Mouse (Mus musculus) T-helper 1 cell (primary cell): Measurements from ENCODE around the gene Vwa5b1.

ENCODE experiments used
- in situ Hi-C: fragments of 300-600 bp; cut with MboI, MseI; formaldehyde crosslinking; loops from one replicate; pipeline ENCODE4 v1.15.1; 2025; ENCODE audit warnings: high pct_unique_total_duplicates

Gene Vwa5b1

DNA sequence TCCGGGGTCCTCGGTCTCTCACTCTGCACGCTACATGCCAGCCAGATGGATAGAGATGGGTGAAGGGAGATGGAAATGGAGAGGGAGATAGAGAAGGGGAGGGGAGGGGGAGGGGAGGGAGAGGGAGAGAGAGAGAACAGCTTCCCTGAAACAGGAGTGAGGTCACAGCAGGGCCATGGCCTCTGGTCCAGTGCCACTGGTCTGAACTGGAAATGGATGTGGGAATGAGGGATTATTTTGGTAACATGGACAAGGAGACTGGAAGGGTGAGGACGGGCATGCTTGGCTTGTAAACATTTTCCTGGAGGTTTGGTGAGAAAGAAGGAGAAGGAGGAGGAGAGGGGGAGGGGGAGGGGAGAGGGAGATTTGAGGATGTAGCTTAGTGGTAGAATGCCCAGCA is 59.0 kb downstream of the Vwa5b1 start:
- in situ Hi-C loops: no loop called here

DNA sequence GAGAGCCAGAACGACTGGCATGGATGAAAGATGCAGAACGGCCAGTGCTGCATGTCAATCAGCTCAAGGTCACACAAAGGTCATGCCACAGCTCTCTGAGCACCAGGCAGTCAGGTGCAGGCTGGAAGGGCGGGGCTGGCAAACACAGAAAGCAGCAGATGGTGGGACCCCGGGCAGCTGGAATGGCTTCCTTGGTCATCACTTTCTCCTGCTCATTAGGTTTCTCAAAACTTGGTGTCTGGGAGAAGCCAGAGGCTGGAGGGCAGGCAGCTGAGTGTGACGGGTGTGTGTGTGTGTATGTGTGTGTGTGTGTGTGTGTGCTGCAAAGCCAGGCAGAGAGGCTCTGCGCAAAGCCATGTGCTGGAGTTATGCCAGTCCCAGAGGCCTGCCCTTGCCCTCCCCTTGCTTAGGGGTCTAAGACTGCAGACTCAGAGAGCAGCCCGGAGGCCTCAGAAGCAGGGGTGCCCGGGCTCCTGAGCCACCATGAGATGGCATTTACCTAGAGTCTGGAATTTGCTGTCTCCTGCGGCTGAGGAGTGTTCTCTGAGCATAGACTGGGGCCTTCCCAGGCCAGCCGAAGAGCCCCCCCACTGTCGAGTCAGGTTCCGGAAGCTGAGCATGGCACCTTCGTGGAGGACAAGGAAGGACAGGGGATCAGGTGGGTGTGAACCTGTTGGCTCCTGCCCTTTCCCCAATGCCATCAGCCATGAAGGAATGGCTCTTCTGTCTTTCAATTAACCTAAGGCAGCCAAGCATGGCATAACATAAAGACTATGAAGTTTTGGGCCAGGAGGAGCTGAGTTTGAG is 60.7 kb downstream of the Vwa5b1 start:
- in situ Hi-C loops: no loop called here

DNA sequence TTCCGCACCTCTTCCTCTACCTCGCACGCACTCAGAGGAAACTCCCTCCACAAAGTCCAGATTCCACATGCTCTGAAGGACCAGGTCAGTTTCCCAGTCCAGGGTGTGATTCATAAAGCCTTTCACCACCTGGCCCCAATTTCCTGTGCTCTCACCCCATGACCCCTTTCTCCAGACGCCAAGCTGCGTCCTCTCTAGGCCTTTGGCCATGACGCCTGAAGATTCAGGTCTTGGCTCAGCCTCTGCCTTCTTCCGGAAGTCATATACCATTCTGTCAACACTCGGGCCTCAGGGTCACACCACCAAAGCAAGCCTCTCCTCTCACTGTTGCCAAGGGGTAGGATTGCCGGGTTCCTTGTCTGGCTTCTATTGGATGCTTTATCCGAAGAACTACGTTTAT is 65.8 kb downstream of the Vwa5b1 start:
- in situ Hi-C loops: no loop called here

DNA sequence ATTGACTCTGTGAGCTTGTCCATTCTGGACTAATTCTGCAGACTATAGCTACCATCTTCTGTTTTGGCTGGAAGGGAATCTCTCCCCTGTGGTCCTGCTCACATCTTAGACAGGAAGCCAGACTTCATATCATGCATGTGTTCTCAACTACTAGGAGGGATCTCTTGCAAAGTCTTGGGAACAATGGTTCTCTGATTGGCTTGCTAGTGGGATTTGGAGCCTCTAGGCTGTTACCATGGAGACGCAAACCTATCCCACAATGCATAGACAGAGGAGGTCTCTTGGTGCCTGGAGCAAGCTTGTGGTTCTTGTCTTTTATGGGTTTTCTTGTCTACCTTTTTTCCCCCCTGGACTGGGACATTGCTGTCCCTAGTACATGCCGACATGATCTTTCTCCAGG is 67.4 kb downstream of the Vwa5b1 start:
- in situ Hi-C loops: no loop called here

DNA sequence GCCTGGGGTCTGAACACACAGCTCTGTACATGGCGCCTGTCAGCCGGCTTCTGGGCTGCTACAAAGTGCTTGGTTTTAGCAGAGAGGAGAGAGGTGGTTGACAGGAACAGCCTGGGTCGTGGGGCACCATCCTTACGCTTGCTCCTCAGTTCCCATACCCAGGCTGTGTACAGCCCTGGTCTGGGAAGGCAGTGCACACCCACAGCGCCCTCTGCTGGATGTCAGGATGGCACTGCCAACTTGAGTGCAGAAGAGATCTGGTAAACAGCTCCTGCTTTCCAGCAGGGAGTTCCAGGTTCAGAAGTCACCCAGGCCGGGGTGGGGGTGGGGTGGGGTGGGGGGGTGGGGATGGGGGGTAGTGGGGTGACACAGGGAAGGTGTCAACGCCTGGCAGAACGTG is 73.7 kb downstream of the Vwa5b1 start:
- in situ Hi-C loops: loop anchor here (5.0 kb wide), 1 partner anchor 120 kb away; no protein-coding TSS in a partner anchor

DNA sequence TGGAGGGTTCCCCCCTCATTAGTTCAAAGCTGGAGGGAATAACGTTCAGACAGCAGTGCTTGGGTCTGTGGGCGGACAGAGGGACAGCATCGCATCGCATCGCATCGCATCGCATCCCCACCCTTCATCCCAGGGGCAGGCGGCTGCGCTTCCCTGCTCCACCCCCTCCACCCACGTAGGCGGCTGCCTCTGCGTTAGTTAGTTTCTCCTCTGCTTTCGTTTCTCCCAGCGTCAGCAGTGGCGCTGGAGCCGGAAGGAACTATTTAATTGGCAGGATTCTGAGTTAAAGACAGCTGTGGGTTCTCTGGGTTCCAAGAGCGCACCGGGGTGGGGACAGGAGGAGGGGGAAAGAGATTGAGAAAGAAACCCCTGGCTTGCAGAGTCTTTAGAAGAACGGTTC is 80.2 kb downstream of the Vwa5b1 start:
- in situ Hi-C loops: loop anchor here (10.0 kb wide), 1 partner anchor 91 kb away; no protein-coding TSS in a partner anchor

DNA sequence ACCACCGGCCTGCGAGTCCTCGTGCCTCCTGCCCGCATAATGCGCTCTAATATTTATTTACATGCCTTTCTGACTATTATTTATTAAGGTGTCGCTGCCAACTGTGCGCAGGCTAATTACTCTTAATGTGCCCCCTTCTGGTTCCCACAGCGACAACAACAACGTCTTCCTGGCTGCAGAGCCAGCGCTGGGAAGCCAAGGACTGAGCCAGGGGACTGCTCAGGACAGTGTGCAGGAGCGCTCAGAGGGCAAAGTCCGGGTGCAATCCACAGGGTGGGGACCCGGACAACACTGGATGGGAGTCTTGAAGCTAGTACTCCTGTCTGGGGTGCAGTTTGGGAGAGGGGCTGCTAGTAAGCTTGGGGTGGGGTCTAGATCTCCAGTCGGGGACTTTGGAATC is 80.8 kb downstream of the Vwa5b1 start:
- in situ Hi-C loops: loop anchor here (10.0 kb wide), 1 partner anchor 90 kb away; no protein-coding TSS in a partner anchor

DNA sequence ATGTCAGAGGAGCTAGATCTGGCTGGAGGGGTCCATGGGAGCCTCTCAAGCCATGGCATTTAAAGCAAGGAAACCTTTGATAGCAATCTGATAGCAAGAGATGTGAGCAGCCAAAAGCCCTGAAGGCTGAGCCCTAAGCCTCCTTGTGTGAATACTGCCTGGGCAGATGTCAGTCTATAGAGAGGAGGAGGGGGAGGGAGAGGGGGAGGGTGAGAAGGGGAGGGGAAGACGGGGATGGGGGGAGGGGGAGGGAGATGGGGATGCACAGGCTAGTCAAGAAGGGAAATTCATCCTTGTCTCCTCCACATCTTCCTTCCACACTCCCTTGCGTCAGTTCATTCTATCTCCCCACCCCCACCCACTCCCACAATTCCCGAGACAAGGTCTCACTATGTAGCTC is 81.4 kb downstream of the Vwa5b1 start:
- in situ Hi-C loops: loop anchor here (10.0 kb wide), 1 partner anchor 90 kb away; no protein-coding TSS in a partner anchor

DNA sequence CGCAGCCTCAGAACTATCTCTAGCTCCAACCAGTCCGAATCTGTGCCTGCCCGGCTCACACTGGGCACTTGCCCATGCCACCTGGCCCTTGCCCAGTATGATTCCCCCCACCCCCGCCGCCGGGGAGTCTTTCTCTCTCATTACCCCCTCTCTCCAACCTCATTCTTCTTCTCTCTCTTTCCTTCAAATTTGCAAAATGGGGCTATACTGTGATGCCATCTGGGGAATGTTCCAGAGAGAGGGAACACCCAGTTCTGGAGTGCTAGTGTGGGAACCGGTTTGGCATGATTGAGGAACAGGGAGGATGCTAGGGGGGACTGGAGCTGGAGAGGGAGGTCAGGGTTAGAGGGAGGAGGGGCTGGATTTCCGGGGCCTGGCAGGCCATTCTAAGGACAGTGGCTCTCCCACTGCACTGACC is 82.2 kb downstream of the Vwa5b1 start:
- in situ Hi-C loops: loop anchor here (10.0 kb wide), 1 partner anchor 89 kb away; no protein-coding TSS in a partner anchor

DNA sequence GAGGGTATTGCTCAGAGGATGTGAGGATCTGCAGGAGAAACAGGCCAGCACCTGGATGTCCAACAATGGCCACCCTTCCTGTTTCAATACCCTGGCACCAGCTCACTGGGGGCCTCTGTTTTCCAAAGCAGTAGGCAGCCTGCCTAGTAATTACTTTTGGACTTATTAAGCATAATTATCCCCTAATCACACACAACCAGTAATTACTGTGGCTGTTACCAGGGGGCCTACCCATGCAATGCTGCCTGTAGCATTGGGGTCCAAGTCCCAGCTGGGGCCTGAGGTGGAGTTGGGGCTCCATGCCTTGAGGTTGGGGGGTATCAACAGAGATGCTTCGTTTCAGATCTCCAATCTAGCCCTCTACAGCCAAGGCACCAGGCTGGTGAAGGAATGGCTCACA is 82.6 kb downstream of the Vwa5b1 start:
- in situ Hi-C loops: loop anchor here (10.0 kb wide), 1 partner anchor 88 kb away; no protein-coding TSS in a partner anchor

DNA sequence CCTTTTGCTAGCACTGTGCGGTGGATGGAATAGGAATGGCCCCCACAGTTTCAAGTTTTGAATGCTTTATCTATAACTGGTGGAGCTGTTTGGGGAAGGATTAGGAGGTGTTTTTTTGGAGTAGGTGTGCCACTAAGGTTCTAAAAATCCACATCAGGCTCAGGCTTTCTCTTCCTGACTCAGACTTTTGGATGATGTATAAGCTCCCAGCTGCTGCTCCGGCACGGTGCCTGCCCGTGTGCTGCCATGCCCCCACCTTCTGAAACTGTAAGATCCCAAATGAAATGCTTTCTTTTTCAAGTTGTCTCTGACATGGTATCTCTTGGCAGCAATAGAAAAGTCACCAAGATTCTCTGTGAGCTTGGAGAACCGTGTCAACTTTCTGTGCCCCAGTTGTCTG is 84.1 kb downstream of the Vwa5b1 start:
- in situ Hi-C loops: loop anchor here (10.0 kb wide), 1 partner anchor 87 kb away; no protein-coding TSS in a partner anchor

DNA sequence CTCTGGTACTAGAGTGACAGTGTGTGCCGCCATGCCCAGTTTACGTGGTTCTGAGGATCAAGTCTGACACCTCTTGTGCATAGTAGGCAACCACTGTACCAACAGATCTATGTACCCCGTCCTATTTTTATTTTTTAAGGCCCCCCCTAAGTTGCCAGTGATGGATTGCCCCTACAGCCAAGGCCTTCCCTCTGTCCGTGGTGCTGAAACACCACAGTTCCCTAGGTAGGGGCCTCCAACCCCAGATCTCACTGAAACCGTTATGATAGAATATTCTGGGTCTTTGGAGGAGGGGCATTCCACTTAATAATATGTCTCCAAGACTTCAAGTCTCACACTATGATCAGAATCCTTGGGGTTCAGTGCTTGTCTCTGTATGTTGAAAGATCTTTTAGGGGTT is 85.1 kb downstream of the Vwa5b1 start:
- in situ Hi-C loops: loop anchor here (10.0 kb wide), 1 partner anchor 86 kb away; no protein-coding TSS in a partner anchor

DNA sequence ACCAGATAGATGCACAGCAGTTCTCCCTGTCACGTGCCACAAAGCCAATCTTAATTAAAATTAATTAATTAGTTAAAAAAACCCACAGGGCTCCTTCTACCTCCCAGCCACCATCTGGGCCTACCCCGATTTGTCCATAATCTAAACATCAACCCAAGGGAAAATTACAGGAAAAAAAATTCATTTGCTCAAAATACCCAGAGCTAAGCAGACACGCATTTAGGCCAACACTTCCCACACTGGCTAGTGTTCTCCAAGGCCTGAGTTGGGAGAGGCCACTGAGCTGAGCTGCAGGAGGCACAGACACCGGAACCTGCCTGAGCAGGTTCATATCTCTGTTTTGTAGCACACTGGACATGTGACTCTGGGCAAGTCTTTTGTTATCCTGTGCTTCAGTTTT is 86.7 kb downstream of the Vwa5b1 start:
- in situ Hi-C loops: no loop called here

DNA sequence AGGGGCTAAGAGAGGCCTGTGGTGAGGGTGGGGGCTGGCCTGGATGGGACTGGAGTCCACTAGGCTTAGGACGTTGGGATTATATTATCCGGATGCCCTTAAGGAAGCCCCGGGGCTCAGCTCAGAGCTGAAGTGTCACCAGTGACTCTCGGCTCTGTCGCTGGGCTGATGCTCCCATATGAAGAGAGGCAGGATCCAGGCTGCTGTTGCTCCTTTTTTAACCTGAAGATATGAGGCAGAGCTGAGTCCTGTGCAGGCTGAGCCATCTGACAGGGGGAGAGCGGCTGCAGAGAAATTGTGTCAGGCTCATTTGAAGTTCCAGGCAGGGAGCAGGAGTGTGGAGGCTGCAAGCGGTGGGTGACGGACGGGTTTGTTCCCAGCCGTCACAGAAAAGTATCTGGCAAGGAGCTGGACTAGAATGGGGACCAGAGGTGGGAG is 87.5 kb downstream of the Vwa5b1 start:
- in situ Hi-C loops: no loop called here

DNA sequence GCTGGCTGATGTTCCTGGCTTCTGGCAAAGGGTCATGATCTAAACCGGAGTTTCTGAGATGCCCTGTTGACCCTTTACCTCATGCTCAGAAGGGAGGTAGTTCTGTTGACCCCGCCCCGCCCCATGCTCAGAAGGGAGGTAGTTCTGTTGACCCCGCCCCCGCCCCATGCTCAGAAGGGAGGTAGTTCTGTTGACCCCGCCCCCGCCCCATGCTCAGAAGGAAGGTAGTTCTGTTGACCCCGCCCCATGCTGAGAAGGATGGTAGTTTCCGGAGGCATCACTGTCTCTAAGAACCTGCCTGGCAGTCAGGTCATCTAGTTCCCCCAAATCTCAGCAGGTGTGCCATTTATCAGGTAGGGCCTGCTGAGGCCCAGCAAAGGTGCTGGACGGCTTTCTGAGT is 88.1 kb downstream of the Vwa5b1 start:
- in situ Hi-C loops: no loop called here

DNA sequence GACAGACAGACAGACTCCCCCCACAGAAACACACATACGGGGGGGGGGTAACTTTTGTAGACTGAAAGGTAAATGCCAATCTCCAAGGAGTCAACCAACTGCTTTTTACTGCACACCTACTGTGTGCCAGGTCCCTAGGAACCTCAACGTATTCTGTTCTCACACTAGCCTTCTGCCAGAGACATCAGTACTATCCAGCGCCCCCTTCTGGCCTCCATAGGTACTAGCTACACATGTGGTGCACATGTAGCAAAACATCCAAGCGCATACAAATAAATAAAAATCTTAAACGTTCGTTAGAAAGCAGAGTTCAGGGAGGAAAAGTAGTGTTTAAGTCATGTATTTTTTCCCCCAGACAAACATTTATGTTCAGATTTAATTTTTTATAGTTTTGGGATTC is 88.6 kb downstream of the Vwa5b1 start:
- in situ Hi-C loops: no loop called here

DNA sequence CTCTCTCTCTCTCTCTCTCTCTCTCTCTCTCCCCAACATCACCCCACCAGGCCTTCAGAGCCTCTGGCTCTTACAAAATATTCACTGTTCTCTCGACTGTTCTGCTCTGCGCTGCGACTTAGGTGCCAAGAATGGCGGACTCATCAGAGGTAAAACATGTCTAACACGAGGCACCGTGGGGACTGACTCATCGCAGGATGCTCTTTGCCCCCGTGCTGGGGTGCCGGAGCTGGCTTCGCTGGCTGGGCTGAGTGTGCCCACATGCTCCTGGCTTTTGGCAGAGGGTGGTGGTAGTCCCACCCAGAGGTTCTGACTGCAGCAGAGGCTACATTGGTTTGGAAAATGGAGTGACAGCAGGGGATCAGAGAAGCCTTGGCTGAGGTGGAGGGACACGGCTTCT is 89.4 kb downstream of the Vwa5b1 start:
- in situ Hi-C loops: no loop called here

DNA sequence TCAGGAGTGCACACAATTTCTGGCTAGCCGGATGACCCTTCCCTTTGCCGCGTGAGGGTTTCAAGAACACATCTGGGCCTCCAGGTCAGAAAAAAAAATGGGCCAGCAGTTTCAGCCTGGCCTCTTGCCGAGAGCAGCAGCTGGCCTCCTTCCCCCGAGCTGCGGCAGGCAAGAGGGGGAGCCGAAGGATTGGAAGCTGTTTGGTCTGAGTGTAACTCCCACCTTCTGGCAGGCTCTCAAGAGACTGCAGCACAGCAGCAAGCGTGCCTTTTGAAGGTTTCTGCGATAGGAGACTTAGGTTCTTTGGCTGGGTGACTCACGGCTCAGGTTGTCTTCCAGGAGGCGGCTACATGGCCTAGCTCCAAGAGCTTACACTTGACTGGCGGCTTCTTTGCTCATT is 92.5 kb downstream of the Vwa5b1 start:
- in situ Hi-C loops: no loop called here

DNA sequence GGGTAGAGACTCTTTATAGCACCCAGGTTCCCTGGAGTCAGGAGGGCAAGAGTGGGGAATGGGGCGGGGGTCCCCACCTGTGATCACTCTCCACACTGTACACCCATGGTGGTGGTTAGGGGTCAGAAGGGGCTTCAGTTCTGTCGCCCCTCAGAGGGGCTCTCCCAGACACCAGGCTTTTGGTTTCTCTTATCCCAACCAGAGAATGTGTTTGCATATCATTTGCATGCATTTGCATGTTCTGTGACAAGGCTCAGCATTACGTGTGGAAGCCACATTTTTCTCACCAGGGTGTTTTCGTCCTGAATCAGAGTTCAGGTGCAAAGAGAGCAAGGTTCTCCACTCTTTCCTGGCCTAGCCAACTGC is 97.6 kb downstream of the Vwa5b1 start:
- in situ Hi-C loops: no loop called here

DNA sequence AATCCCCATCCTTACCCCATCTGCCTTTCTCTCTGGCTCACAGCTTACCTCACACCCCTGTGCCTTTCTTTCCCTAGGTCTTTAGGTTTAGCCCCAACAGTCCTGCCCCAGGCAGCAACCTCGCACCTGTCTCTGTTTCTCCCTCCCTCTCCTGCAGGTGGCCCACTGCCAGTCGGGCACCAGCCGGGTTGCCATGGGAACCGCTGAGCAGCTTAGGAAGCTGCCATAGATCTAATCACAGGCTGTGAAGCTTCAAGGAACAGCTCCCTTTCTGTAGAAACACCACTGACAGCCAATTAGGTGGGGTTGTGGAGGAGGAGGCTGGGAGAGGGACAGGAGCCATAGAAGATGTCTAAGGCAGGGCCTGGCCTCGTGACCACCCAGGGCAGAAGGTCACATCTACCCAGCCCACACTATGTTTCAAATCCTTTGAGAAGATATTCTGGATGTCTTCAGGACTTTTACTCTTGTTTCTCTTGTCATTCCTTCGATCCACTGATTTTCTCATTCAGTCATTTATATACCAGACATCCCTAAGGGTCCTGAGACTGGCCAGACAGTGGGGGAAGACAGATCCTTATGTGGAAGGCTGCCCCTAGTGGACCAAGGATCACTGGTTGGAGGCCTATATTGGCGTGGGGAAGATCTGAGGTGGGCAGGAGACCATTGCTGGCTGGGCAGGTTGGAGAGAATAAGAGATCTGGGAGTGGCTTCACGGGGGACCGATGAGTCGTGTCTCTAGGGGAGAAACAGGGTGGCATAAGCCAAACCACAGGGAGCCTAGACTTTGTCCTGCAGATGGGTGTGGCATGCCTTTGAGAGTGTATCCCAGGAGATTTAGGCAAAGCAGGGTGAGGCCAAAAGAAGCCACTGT is 98.2 kb downstream of the Vwa5b1 start:
- in situ Hi-C loops: no loop called here

DNA sequence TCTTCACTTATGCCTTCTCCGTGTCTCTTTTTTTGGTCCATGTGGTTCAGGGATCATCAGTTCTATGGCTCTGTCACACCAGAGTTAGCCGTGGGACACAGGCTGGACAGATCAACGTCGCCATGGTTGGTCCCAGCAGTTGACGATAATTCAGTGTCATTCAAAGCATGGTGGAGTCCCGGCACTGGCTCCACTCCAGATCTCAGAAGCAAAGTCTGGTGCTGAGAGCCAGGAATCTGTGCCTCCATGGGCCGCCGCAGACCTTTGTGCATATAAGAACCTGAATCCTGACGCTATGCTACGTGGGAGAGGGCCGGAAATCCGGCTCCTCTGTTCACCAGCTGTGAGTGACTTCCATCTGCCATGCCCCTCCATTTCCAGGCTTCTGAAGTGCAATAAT is 100.1 kb downstream of the Vwa5b1 start:
- in situ Hi-C loops: no loop called here

DNA sequence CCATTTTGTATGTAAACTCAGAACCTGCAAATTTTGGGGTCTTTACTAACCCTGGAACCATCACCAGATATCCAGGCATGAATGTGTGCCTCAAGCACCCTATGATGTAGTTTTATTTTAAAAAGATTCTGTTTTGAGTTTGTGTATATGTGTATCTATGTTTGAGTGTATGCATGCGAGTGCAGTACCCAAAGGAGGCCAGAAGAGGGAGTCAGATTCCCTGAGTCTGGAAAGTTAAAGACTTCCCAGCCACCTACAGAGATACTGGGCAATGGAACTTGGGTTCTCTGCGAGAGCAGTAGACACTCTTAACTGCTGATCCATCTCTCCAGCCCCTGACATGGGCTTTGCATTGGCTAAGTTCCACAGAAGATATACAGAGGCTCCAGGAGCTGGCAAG is 101.8 kb downstream of the Vwa5b1 start:
- in situ Hi-C loops: no loop called here
